Mouse (Mus musculus): ENCODE data around the gene Gm12184. TPM values are rescaled to one million over a fixed set of nuclear protein-coding genes. Genes with fewer than 3 reads are reported as not detected.
A peak's percentile ranks its signal among the peaks of the same experiment; 100 is the strongest.

The Gm12184 gene
- total and polyA plus RNA-seq, 2 experiments from 2014 or later = 1.8 to 2.7 TPM

- TF ChIP-seq EP300 (IDR thresholded peaks at IDR 0.05; ENCODE audit: low read depth) = no peak
- no peak for TF ChIP-seq CTCF (IDR thresholded peaks at IDR 0.05; ENCODE audit: low read depth)
- no peak for DNase-seq (ENCODE audit: low spot score)
- peaks cover 21% of the 10 kb centered on the region for H3K36me3 ChIP-seq (replicated peaks; ENCODE audit: control insufficient read depth, insufficient read depth, low read length)
- H3K27me3 ChIP-seq (ENCODE audit: control insufficient read depth, insufficient read depth, low read length) = no peaks in the 10 kb centered on the region
- ATAC-seq (ENCODE audit: insufficient read depth, low read depth) = no peak
- H3K4me1 ChIP-seq (ENCODE audit: control insufficient read depth, insufficient read depth) = peaks cover 15% of the 10 kb centered on the region; the same call in 1 of the 2 replicates
- peak overlapping the region; percentile 97 for H3K27ac ChIP-seq (ENCODE audit: low read depth)
- H3K9ac ChIP-seq (replicated peaks; ENCODE audit: low read depth, low read length) = peak overlapping the region; percentile 79; the same call in 1 of the 2 replicates
- WGBS = 68% methylated on average over 16 of the region's 16 CpGs
- H3K4me2 ChIP-seq (ENCODE audit: low read depth, low read length) = peak overlapping the region; percentile 92
- peak overlapping the region; percentile 77 for H3K4me3 ChIP-seq (ENCODE audit: low read depth, low read length)
- H3K9me3 ChIP-seq (replicated peaks; ENCODE audit: control insufficient read depth, low read length) = no peaks in the 10 kb centered on the region
These were observed 10.6 kb downstream of the Gm12184 start for GRCm38 (mm10) chr11:48815851-48816250.

GRCm38 (mm10) chr11:48813782-48814181 is 12.7 kb downstream of the Gm12184 start:
- DNase-seq (ENCODE audit: low spot score) (no peak), ATAC-seq (ENCODE audit: insufficient read depth, low read depth) (no peak)
- no peak overlapping the region for H3K4me3 ChIP-seq (ENCODE audit: low read depth, low read length)
- TF ChIP-seq CTCF (IDR thresholded peaks at IDR 0.05; ENCODE audit: low read depth) (no peak), EP300 (IDR thresholded peaks at IDR 0.05; ENCODE audit: low read depth) (no peak)
- peaks cover 38% of the 10 kb centered on the region for H3K36me3 ChIP-seq (replicated peaks; ENCODE audit: control insufficient read depth, insufficient read depth, low read length)
- no peaks in the 10 kb centered on the region for H3K9me3 ChIP-seq (replicated peaks; ENCODE audit: control insufficient read depth, low read length)
- no peaks in the 10 kb centered on the region for H3K27me3 ChIP-seq (ENCODE audit: control insufficient read depth, insufficient read depth, low read length)
- H3K9ac ChIP-seq (replicated peaks; ENCODE audit: low read depth, low read length) = no peak overlapping the region
- H3K4me2 ChIP-seq (ENCODE audit: low read depth, low read length) = no peak overlapping the region
- peaks cover 15% of the 10 kb centered on the region; the same call in 1 of the 2 replicates for H3K4me1 ChIP-seq (ENCODE audit: control insufficient read depth, insufficient read depth)
- H3K27ac ChIP-seq (ENCODE audit: low read depth) = no peak overlapping the region

DNA sequence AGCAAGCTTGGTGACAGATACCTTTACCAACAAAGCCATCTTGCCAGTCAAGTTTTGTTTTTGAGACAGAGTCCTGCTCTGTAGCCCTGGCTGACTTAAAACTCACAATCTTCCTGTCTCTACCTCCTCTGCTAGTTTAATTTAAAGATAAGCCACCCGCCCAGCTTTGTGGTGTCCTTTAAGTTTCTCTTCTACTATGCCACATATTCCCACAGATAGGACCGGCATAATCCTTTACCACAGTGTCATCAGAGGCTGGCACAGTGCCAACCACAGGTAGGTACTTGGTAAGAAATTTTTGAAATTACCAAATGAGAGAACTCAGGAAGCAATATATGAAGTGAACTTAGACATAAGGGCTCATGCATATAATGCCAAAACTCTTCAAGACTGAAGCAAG is 16.3 kb downstream of the Gm12184 start:
- Histone ChIP-seq H3K4me2 (ENCODE audit: low read depth, low read length) (no peak overlapping the region), H3K9ac (replicated peaks; ENCODE audit: low read depth, low read length) (no peak overlapping the region), H3K27me3 (ENCODE audit: control insufficient read depth, insufficient read depth, low read length) (no peaks in the 10 kb centered on the region), H3K4me1 (ENCODE audit: control insufficient read depth, insufficient read depth) (0 out of 2 replicates have a peak, but pooled peaks cover 2% of the 10 kb centered on the region), H3K9me3 (replicated peaks; ENCODE audit: control insufficient read depth, low read length) (no peaks in the 10 kb centered on the region), H3K27ac (ENCODE audit: low read depth) (no peak overlapping the region), H3K4me3 (ENCODE audit: low read depth, low read length) (no peak overlapping the region), H3K36me3 (replicated peaks; ENCODE audit: control insufficient read depth, insufficient read depth, low read length) (peaks cover 75% of the 10 kb centered on the region)
- no peak for TF ChIP-seq EP300 (IDR thresholded peaks at IDR 0.05; ENCODE audit: low read depth)
- no peak for ATAC-seq (ENCODE audit: insufficient read depth, low read depth)
- DNase-seq (ENCODE audit: low spot score) = no peak
- WGBS = 78% methylated on average over 2 of the region's 2 CpGs

DNA sequence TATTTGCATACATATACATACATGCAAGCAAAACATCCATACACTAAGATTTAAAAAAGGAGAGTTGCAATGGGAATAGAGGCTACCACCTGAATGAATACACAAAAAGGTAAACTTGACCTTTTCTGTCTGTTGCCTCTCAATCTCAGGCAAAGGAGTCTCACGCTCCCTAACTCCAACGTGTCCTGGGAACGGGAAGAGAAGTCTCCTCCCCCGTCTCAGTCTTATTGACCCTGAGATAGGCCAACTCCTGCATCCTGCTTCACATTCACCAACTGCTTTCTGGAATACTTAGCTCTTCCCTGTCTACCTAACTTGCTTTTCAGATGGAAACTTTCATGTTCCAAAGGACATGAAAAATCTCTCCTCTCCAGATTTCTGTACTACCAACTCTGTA is 17.0 kb downstream of the Gm12184 start:
- TF ChIP-seq CTCF (IDR thresholded peaks at IDR 0.05; ENCODE audit: low read depth) (no peak), EP300 (IDR thresholded peaks at IDR 0.05; ENCODE audit: low read depth) (no peak)
- Histone ChIP-seq H3K9me3 (replicated peaks; ENCODE audit: control insufficient read depth, low read length) (no peaks in the 10 kb centered on the region), H3K9ac (replicated peaks; ENCODE audit: low read depth, low read length) (no peak overlapping the region), H3K27me3 (ENCODE audit: control insufficient read depth, insufficient read depth, low read length) (no peaks in the 10 kb centered on the region), H3K4me1 (ENCODE audit: control insufficient read depth, insufficient read depth) (no peaks in the 10 kb centered on the region), H3K4me3 (ENCODE audit: low read depth, low read length) (no peak overlapping the region), H3K4me2 (ENCODE audit: low read depth, low read length) (no peak overlapping the region), H3K27ac (ENCODE audit: low read depth) (no peak overlapping the region), H3K36me3 (replicated peaks; ENCODE audit: control insufficient read depth, insufficient read depth, low read length) (peaks cover 81% of the 10 kb centered on the region)
- DNase-seq (ENCODE audit: low spot score) = no peak
- 39% methylated on average over 4 of the region's 4 CpGs for WGBS
- ATAC-seq (ENCODE audit: insufficient read depth, low read depth) = no peak

GRCm38 (mm10) chr11:48808737-48809433 is 17.6 kb downstream of the Gm12184 start:
- no peak overlapping the region for H3K9ac ChIP-seq (replicated peaks; ENCODE audit: low read depth, low read length)
- H3K4me3 ChIP-seq (ENCODE audit: low read depth, low read length) = no peak overlapping the region
- no peak overlapping the region for H3K4me2 ChIP-seq (ENCODE audit: low read depth, low read length)
- H3K27ac ChIP-seq (ENCODE audit: low read depth) = no peak overlapping the region
- DNase-seq (ENCODE audit: low spot score) (no peak), ATAC-seq (ENCODE audit: insufficient read depth, low read depth) (no peak)
- WGBS = 59% methylated on average over 16 of the region's 16 CpGs
- H3K27me3 ChIP-seq (ENCODE audit: control insufficient read depth, insufficient read depth, low read length) = no peaks in the 10 kb centered on the region
- peaks cover 87% of the 10 kb centered on the region for H3K36me3 ChIP-seq (replicated peaks; ENCODE audit: control insufficient read depth, insufficient read depth, low read length)
- no peak for TF ChIP-seq EP300 (IDR thresholded peaks at IDR 0.05; ENCODE audit: low read depth)
- TF ChIP-seq CTCF (IDR thresholded peaks at IDR 0.05; ENCODE audit: low read depth) = no peak
- H3K9me3 ChIP-seq (replicated peaks; ENCODE audit: control insufficient read depth, low read length) = no peaks in the 10 kb centered on the region
- H3K4me1 ChIP-seq (ENCODE audit: control insufficient read depth, insufficient read depth) = no peaks in the 10 kb centered on the region

DNA sequence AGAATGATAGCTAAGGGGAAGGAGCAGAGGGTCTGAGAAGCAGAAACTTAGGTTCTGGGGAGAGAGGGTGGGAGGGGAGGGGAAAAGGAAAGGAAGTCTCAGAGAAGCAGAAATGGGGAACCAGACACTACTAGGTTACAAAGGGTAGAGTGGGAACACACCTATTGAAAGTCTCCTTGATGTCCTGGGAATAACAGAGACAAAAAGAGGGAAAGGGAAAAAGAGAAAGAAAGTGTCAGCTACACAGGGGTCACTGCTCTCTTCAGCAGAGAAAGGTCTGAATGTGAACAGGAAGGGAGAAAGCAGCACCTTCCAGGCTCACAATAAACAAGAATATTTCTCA is 18.2 kb downstream of the Gm12184 start:
- Histone ChIP-seq H3K4me3 (ENCODE audit: low read depth, low read length) (no peak overlapping the region), H3K27me3 (ENCODE audit: control insufficient read depth, insufficient read depth, low read length) (no peaks in the 10 kb centered on the region), H3K4me2 (ENCODE audit: low read depth, low read length) (no peak overlapping the region), H3K4me1 (ENCODE audit: control insufficient read depth, insufficient read depth) (no peaks in the 10 kb centered on the region), H3K9ac (replicated peaks; ENCODE audit: low read depth, low read length) (no peak overlapping the region), H3K9me3 (replicated peaks; ENCODE audit: control insufficient read depth, low read length) (no peaks in the 10 kb centered on the region), H3K36me3 (replicated peaks; ENCODE audit: control insufficient read depth, insufficient read depth, low read length) (peaks cover 93% of the 10 kb centered on the region), H3K27ac (ENCODE audit: low read depth) (no peak overlapping the region)
- no peak for TF ChIP-seq EP300 (IDR thresholded peaks at IDR 0.05; ENCODE audit: low read depth)
- no peak for TF ChIP-seq CTCF (IDR thresholded peaks at IDR 0.05; ENCODE audit: low read depth)
- no peak for ATAC-seq (ENCODE audit: insufficient read depth, low read depth)
- no peak for DNase-seq (ENCODE audit: low spot score)

All from heart, postnatal 0 days (tissue).